Mouse (Mus musculus) left cerebral cortex, adult 18-20 months (tissue): Measurements from ENCODE around the gene Gatad2a. TPM values are rescaled to one million over a fixed set of nuclear protein-coding genes. Genes with fewer than 3 reads are reported as not detected.
"Not testable (repeated sequence)": the region's sequence is repeated elsewhere in the genome, so short reads cannot be mapped to it uniquely, and the experiment has no call there.

Experiments used
- DNase-seq, 2 experiments: peaks; one replicate each; pipeline ENCODE4 v3.0.0; 2021 to 2022; ENCODE audit warnings: low spot score in 2 of 2, mixed read lengths in 1 of 2
- total RNA-seq, 2 experiments: library from RNA; stranded (reverse); gene quantifications; 2 replicates each; pipeline ENCODE4 v1.2.3; 2021

The Gatad2a gene
- total RNA-seq, 2 experiments from 2014 or later = 28.7 TPM

DNA sequence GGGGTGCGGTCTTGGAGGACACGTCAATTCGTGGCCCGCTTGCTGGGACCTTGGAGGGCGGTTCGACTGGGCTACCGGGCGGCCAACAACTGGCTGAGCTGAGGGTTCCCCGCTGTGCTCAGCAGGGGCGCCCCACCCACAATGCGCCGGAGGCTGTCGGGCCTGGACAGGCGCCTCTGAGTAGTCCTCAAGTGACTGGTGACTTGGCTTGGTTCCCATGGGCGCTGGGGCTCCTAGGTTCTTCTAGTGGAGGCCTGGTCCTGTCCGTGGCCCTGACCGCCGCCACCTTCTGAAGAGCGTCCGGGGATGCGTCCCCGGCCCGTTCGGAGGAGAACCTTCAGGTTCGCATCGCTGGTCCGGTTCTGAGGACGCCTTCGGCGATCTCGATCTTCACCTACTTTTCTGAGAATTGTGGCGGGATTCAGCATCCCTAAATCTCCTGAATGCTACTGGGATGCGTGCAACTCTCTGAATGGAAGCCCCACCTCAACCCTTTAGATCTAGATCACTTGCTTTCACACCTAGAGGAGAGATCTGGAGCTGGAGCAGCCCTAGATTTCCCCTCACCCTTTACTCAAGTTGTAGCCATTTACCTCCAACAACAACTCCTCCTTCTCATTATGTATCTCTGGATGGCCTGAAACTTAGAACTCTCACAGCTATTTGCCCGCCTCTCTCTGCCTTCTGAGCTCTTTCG, 553 bp upstream of the Gatad2a start:
- no peak for DNase-seq

- no peak for DNase-seq
Measured at GRCm38 (mm10) chr8:69995422-69995775, 785 bp downstream of the Gatad2a start.

DNA sequence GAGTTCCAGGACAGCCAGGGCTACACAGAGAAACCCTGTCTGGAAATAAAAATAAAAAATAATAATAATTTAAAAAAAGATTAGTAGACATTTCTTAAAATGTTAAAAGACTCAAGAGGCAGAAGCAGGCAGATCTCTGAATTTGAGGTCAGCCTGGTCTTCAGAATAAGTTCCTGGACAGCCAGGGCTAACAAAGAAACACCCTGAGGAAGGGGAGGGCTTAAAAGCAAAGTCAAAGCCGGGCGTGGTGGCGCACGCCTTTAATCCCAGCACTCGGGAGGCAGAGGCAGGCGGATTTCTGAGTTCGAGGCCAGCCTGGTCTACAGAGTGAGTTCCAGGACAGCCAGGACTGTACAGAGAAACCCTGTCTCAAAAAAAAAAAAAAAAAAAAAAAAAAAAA, 7.2 kb downstream of the Gatad2a start:
- not testable (repeated sequence) for DNase-seq

- DNase-seq = no peak
Measured at GRCm38 (mm10) chr8:69987744-69988143, 8.4 kb downstream of the Gatad2a start.

DNA sequence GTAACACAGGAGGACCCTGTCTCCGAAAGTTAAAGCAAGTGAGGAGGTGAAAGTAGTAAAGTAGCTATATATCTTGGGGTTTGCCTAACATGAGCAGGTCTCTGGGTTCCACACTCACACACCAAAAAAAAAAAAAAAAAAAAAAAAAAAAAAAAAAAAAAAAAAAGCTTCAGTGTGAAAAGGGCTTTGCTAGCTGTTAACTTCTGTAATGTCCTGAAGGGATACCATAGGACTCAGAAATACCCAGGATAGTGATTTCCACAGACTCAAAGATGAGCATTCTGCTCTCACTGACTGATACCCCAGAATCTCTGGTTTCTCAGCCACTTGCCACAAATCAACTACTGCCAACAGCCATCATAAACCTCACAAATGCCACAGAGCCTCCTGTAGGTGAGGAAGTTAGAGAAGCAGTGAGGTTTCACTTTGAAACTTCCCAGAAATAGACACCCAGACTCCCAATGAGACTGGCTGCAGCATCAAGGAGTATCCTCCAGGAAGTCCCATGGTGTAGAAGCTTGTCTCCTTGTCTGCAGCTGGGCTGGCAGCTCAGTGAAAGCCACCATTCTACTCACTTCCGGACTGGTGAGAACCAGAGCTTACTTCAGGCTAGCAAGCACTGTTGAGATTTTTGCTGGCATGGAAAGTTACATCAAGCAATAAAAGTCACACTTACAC, 11.2 kb downstream of the Gatad2a start:
- DNase-seq = no peak

DNA sequence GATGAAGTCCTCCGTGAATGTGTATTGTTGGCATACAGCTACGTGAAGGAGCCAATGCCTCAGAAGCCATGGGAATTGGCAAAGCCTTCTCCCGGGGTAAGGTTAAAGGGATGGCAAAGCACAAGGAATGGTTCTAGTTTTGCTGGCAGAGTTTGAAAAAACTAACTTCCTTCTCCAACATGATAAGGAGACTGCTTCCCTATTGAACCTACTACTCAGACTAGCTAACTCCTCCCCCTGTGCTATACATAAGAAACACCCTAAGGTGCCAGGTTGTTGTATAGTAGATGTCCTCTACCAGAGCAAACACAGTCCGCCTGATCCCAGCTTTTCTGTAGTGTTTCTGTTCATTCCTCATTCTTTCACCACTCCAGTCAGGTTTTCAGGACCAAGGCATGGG, 17.7 kb downstream of the Gatad2a start:
- no peak for DNase-seq

- DNase-seq = no peak
Measured at GRCm38 (mm10) chr8:69974806-69975205, 21.4 kb downstream of the Gatad2a start.

DNA sequence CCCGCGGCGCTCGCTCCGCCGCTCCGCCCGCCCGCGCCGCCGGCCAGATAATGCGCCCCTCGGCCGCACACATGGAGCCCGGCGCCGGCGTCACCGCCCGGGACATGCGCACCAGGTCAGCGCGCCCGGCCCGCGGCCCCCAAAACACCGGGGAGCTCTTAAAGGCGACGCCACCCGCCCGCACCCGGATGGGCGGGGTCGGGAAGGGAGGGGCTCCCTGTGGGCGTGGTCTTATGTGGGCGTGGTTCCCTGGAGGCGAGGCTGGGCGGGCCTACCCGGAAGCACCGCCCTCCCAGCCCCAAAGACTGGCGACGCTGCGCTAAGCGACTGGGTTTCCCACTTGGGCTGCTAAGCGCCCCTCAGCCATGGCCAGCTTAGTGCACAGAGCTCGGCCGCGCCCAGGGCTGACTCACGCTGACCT, 22.0 kb downstream of the Gatad2a start:
- DNase-seq = peak; percentile 86 to 91

GRCm38 (mm10) chr8:69973442-69974161, 22.6 kb downstream of the Gatad2a start:
- DNase-seq = peak; percentile 6 to 12

GRCm38 (mm10) chr8:69973063-69973441, 23.1 kb downstream of the Gatad2a start:
- no peak for DNase-seq

DNA sequence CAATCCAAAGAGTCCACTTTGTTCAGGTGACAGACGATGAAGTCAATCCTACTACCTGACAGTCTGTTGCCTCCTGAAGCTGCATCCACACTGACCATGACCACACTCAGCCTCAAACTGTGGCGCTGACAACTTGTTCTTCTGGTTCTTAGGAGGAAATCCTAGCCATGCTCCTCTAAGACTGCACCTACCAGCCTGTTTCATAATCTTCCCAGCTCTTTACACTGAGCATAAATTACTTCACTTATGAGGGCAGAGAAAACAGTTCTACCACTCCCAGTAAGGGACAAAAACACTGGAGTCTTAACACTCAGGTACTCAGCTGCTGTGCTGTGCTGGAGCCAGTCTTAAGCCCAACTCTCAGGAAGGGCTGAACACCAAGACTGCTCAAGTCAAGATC, 25.3 kb downstream of the Gatad2a start:
- no peak for DNase-seq

DNA sequence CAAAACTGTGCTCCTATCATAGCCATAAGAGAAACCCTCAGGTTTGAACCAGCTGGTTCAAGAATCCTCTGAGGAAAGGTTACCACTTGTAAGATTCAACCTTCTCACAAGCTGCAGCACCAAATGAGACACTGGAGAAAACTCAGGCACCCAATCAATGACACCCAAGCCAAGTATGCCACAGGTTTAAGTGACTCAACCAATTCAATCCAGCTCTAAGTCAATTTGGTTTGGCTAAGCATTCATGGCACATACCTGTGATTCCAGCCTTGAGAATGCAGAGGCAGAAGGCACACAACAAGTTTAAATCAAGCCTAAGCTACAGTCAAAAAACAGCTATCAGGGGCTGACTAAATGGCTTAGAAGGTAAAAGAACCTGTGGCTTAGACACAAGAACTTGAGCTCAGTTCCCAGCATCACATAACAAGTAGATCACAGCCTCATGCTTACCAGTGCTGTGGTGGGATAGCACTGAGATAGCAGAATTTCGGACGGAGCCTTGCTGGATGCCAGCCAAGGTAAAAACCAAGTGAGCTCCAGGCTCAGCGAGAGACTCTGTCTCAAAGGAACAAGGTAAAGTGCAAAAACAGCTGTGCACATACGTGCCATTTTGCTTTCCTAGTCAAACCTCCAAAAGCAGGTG, 28.8 kb downstream of the Gatad2a start:
- DNase-seq = no peak

GRCm38 (mm10) chr8:69959241-69959640, 36.9 kb downstream of the Gatad2a start:
- no peak for DNase-seq

GRCm38 (mm10) chr8:69957879-69958278, 38.3 kb downstream of the Gatad2a start:
- no peak for DNase-seq

GRCm38 (mm10) chr8:69957419-69957818, 38.8 kb downstream of the Gatad2a start:
- no peak for DNase-seq

GRCm38 (mm10) chr8:69956651-69957050, 39.5 kb downstream of the Gatad2a start:
- DNase-seq = no peak

DNA sequence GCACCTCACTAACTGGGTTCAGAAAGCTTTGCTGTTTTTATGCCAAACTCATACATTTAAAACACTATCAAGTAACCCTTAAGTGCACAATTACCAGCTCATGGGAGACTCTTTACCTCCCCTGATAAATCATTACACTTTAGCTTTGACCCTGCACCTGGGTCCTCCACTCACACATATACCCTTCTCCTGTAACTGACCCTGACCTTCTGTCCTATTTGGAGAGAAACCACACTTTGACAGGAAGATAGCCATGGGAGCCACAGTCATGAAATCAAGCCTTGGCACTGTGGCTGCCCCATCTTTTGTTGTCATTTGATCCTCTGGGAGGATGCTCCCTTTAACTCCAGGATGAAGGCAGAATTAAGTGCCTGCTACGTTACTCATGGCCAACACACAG, 41.5 kb downstream of the Gatad2a start:
- DNase-seq = no peak

DNA sequence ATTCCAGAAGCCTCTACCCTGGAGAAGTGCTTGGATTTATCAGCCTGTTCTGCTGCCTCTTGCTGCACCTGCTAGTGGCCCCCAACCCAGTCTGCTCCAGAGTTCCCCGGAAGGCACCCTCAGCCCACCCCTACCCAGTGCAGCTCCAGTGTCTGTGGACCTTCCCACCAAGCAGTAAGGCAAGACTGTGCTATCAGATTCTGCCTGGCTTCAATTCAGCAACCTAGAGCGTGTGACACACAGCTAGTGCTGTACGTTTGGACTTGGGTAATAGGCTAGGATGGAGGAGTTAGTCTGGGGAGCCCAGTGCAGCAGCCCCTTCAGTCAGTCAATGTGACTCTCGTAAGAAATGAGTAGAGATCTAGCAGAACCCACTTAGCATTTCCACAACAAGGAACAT, 42.0 kb downstream of the Gatad2a start:
- no peak for DNase-seq

DNA sequence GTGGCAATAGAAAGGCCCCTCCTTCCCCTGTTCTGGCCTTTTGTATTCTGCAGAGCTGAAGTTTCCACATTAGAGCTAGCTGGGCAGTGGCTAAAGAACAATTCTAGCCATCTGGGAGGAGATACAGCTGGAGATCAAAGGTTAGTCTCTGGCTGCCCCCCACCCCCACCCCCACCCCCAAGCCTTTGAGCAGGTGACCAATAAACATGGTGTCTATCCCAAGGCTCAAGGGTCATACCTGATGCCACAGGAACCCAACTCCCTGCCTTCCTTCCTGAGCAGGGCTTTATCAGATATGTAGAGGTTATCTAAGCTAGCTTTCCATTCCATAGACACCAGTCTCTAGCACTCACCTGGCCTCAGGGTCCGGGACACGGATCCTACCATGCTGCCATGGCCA, 45.9 kb downstream of the Gatad2a start:
- no peak for DNase-seq

GRCm38 (mm10) chr8:69942495-69942894, 53.7 kb downstream of the Gatad2a start:
- DNase-seq = not testable (repeated sequence)

DNA sequence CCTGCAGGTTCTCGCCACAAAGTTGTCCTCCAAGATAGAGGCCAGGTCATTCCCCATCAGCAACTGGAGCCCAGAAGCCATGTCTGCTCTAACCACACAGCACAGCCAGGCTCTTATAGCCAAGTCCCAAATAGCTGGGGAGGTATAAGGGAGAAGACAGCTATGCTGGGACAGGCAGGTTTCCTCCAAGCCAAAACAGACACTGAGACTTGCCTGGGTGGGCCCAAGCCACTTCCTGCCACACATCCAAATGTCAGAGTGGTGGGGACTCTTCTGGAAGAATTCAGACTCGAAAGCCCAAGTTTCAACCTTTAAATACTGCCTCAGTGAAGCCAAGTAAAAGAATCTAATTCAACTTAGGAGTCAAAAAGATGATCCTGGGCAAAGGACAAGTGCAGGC, 55.8 kb downstream of the Gatad2a start:
- no peak for DNase-seq

DNA sequence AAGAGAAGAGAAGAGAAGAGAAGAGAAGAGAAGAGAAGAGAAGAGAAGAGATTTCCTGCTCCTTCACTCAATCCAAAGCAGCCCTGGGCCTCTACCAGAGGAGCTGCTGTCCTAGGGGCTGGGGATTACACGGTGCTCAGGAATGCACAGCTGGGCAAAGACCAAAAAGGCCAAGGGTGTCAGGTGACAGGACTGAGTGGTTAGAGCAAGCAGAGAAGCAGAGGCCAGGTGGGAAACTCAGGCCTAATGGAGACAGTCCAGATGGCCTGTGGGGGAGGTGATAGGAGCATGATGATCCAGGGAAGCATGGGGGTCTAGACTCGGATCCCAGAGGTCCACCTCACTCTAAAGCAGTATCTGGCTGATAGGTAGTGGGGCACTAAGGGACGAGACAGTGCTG, 56.6 kb downstream of the Gatad2a start:
- DNase-seq = no peak
